Mouse (Mus musculus) cerebellum, adult 11-12 months (tissue): ENCODE results near the gene Nudcd3.

ENCODE experiments used
- DNase-seq: peaks from one replicate; pipeline ENCODE4 v3.0.0; 2022

Nudcd3 gene

DNA sequence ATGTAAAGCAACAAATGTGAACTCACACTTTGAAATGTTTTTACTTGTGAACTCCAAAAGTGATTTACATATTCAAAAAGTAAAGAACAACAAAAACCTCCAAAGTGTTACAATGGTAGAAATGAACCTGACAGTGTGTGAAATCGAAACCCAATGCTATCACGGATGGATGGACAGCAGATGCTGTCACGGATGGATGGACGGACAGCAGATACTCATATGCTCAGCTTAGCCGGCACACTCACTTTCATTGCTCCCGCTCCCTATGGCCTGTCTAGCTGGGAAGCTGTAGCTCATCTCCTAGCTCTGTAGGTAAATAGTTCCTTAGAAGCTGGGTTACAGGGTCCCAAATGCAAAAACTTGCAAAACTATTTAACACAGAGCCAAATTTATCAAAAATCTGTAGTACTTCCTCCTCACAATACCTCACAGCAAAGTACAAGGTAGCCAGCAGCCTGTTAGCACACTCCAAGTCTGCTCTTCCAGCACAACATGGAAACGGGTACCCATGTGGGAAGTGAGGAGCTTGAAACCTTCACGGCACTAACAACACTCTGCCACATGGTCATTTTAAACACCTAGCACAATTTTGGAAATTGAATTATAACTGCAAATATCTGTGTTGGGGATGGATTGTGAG lies 22.3 kb downstream of the Nudcd3 start:
- no peak for DNase-seq

DNA sequence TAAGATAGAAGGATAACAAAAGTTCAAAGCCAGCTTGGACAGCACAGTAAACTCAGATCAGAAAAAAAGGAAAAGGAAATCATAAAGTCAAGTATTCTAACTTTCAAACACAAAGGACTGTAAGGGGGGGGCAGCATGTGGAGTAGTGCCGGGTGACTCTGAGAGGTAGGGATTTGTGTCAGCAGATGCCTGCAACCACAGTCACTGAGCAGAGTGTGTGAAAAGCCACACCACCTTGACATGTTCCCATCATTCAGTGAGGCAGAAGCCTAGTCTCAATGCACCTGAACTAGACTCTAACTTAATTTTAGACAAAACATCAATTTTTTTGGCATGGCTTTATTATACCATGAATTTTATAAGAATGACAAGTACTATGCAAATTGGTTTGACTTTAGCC lies 24.7 kb downstream of the Nudcd3 start:
- DNase-seq, result no peak

DNA sequence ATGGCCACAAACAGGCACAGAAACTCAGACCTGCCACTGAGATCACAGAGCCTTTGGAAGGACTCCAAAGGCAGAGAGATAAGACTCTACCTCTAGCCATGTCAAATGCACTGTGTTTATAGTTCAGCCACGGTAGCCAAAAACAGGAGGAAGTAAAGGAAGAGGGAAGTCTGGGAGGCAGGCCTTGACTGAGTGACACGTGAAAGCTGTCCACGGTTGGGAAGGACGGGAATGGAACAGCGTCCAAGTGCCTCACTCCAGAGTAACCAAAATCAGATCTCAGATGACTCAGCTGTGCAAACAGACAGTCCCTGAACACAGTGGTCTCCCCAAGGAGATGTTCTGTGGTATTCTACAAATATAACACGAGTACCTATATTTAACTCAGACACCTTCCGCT lies 25.5 kb downstream of the Nudcd3 start:
- DNase-seq, result no peak

DNA sequence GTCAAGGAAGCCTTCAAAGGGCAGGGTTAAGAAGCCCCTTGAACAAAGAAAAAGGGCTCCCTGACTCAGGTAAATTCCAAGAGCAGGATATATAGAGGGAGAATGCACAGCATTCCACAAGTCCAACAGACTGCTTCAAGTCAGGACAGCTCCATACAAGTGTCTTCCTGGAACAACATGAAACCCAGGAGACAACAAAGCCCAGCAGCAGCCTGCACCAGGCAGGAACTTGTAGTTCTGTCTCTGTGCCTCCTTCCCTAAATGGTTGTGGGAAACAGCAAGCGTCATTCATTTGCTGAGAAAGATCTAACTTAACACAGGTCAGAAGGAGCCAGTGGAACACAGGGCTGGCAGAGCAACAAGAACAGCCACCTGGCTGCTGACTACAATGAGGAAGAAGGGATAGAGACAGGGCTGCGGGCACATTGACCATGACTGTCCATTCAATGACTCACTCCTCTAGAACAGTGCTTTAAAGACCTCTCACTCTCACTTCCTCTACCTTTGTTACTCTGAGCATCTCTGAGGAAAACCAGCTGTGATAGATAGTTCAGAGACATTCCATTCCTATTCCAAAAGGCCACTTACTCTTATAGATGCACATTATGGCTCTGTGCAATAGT lies 31.1 kb downstream of the Nudcd3 start:
- no peak for DNase-seq

DNA sequence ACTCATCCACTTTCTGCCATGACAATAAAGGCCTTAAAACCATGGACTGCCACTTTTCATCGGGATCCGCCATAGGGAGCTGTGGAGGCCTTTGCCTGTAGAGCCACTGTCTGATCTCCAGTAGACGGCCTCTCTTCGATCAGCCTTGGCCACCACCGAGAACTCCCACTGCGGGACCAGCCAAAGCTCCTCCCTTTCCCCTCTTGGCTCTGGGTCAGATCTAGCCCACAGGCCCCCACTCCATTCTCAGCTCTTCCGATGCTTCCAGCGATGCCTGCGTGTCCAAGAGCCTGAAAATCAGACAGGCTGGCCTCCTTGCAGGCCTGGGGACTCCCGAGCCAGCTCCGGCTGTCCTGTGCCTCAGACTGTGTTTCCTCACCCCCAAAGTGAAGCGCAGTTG lies 33.9 kb downstream of the Nudcd3 start:
- DNase-seq, result peak; percentile 18

DNA sequence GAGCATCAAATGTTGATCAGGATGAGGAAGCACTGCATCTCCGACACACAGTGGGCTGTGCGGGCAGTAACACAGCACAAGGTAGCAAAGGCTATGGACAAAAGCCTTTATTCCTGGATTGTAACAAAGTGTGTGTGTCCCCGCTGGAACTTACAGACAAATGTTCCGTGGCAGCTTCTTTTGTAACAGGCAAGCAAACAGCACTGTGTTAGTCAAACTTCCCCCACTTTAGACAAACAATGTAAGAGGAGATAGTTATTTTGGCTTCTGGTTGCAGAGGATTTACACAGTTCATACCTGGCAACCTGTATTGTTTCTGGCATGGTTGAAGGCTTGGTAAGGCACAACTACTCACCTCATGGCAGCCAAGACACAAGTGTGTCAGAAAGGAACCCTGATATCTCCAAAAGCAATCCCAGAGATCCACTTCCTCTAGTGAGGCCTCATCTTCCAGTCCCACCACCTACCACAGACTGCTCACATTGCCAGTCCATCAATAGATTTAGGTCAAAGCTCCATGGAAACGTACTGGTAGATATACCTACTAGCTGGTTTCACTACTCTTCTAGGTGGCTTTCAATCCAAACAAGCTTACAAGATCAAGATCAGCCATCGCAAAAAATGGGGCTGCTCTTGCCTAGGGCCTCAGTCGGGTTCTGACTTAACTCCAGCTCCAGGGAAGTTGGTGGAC lies 34.7 kb downstream of the Nudcd3 start:
- DNase-seq, result no peak

DNA sequence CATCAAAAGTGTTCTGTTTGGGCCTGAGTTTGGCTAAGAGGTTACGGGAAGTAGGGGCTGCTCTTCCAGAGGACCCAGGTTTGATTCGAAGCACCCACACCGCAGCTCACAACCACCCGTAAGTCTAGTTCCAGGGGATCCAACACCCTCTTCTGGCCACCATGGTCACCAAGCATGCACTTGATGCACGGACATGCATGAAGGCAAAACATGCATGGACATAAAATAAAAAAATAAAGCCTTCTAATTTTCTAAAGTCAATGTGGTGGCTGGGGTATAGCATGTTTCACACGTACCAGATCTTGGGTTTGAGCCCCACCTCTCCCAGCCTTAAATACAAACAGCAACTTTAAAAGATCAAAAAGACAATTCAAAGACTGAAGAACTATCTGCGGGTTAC lies 35.4 kb downstream of the Nudcd3 start:
- DNase-seq, result no peak

DNA sequence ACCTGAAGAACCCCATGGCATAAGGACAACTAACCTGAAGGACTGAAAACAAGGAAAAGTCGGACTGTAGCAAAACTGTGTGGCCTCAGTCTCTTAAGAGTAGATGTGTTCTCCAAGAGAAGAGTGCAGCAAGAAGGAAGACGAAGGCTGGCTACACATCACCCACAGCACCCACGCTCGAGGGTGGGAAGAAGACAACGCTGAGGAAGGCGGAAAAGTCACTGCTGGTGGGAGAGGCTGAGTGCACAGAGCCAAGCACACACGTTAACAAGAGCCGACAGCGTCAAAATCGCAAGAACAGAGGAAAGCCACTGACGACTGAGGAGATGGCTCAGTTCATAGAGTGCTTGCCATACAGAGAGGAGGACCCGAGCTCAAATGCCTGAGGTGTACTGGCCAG lies 36.5 kb downstream of the Nudcd3 start:
- DNase-seq, result peak; percentile 12

DNA sequence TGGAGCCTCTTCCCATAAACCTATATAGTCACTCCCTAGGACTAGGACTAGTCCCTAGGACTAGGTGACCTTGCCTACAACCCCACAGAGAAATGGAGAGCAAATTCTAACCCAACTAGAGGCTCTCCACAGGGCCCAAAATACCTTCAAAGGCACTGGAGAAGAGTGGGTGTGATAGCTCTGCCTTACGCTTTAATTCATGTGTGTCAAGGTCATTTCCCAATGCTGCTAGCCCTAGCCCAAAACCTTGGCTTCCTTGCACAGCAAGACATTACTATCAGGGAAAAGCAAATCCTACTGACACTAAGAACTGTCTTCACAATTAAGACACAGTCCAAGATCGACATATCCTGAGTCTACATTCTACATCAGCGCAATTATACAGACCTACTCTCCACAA lies 37.2 kb downstream of the Nudcd3 start:
- no peak for DNase-seq

DNA sequence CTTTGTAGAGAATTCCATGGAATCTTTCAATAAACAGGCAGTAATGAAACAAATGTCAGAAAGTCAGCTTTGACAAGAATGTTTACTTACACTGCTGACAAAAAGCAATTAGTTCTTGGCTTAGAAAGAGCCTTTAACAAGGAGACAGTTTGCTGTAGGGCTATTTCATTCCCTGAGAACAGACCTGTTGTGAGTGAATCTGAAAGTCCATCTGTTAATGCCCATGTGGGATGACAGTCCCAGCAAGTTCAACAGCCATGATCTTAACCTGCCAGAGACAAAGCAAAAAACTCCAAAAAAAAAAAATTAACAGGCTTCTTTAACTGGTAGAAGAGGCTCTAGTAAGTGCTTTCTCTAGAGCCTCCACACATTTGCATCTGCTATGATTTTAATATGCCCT lies 38.7 kb downstream of the Nudcd3 start:
- DNase-seq, result peak; percentile 38

DNA sequence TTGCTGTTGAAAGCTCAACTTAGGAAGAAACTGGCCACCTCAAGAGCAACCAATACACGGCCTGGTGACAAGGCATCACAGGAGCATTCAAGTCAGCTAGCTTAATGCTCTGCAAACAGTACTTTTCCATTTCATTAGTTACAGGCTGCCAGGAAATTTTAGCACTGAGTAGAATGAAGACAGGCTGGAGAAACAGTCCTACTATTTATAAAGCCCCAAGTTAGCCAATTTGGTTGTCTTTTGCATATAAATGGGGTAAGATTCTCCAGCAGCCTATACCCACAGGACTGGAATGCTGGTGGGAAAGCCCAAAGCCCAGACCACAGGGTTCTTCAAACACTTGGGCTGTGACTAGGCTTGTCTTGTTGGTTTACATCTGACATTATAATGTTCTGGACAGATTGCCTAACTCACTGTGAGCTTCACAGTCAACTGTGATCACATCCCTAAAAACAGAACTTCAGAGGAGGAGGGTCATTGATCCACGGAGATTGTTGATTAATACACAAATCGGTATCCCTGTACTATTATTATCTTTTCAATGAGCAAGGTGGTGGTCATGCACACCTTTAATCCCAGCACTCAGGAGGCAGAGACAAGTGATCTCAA lies 39.4 kb downstream of the Nudcd3 start:
- no peak for DNase-seq

DNA sequence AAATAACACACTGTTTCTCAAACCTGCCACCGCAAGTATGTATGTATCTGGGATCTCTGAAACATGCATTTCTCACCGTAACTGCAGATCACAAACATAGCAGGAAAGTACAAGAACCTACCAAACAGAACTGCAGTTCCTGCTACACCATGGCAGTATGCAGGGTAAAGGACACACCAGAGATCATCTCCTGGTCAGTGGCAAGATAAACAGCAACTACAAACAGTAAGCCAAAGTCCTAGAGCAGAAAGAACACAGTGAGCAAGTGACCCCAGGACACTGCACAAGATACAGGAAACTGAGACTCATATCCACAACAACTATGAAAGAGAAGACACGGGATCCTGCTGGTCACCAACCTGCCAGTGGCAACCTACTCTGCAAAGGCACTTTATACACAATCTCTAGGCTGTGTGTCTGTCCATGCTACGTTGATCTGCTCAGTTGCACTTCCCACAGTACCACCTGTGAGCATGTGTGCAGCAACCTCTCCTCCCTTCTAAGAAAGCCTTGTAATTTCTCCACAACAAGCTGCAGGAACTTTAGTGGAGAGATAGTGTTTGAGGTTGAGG lies 40.4 kb downstream of the Nudcd3 start:
- no peak for DNase-seq

DNA sequence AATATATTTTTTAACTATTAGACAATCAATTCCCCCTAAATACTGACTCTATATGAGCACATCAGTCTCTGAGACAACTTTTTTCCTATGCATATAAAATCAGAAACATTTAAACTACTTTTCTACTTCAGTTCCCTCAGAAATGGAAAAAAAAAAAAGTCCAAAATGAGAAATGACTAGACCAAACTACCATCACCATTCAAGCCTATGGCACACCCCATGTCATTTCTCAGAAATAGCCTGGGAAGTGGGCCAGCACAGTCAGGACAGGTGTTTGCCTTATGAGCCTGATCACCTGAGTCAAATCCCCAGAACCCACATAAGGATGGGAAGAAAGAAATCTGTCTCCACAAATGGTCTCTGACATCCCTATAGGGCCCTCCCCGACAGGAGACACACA lies 41.7 kb downstream of the Nudcd3 start:
- DNase-seq, result peak; percentile 18

DNA sequence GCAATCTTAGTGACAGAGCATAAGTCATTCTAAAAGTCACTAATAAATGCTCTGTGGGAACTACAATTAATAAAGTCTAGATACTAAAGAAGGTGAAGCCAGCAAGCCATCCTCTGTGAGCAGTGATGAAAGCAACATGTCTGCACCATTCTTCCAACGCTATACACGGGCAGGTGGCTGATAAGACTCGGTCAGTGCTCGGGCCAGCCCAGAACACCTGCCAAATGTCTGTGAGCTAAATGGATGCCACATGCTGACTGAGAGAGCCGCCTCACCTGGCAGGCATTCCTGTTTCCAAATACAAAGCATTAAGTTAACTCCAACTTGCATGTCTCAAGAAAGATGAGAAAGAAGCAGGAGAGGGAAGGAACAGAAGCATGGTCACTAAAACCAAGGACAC lies 43.1 kb downstream of the Nudcd3 start:
- DNase-seq, result peak; percentile 87

DNA sequence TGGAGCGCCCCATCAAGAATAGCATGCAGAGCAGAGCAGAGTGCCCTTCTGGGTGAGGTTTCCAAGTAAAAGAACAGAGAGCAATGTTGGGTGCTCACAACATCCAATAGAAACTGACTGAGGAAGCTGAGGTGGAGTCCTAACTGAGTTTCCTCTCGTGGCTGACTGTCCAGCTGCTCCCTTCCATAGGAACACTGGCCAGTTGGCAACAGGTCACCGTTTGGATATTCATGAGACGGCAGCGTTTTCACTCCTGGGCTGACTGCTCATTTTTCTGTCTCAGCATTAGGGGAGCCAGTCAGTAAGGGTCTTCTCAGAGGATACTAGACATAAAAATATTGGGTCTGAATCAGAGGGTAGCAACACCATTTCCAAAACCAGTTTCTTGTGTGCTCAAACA lies 43.6 kb downstream of the Nudcd3 start:
- DNase-seq, result peak; percentile 32

DNA sequence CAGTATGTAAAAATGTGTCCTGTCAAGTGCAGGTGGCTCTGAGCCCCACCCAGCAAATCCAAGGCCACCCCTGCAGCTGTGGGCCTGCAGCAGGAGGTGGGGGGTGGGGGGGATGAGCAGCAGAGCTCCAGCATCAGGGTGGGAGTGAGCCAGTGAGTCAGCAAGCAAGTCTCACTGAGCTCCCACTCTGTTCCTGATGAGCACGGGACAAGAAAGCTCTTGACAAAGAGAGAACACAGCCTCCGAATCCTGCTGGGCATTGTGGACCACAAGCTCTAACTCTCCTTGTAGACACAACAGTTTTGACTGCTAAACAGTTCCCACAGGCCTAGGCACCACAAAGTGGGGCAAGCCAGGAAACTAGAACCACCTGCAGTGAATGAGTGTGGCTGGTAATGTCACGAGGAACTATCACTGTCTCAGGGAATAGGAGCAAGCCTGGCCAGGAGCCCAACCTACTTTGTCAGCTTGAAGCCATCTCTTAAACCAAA lies 46.0 kb downstream of the Nudcd3 start:
- peak; percentile 21 for DNase-seq

DNA sequence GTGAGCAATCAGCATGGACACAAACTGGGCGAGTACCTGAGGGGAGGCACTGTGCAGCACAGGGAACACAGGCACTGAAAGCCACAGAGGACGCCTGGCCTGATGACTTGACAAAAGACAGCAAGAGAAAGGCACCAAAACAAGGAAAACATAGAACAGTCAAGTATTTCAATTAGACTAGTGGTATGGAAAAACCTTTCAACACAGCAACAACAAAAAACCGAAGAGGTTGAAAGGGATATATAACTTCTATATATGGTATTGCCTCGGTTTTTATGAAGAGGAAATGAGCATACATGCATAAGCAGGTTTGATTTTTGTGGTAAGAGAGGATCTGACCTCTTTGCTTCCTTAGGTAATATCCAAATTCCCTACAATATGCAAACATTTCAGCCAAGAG lies 47.4 kb downstream of the Nudcd3 start:
- no peak for DNase-seq

DNA sequence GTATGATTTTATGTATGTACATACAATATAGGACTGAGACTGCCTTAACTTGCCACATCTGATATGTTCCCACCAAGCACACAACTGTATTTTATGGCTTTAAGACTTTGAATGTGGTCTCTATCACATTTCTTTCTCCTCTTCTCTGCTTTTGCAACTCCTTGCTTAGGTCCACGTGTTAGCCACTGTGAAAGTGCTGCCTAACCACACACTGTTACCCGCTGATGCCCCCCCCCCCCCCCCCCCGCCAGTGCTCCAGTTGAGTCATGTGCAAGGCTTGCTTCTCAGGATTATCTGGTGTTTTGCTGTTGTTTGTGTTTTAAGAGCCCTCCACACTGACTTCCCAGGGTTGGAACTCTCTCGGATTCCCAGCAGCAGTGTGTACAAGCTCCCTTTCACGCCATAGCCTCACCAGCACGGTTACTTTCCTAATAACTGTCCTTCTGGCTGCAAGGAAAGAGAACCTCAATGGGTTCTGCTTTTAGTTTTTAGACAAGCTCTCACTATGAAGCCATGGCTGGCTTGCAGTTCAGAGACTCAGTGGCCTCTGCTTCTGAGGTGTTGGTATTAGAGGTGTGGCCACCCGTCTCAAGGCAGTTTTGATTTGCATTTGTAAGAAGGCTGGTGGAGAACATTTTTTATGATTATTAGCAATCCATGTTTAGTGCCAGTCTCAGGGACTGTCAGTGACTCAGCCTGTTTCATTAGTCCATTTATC lies 61.8 kb downstream of the Nudcd3 start:
- DNase-seq, result no peak

DNA sequence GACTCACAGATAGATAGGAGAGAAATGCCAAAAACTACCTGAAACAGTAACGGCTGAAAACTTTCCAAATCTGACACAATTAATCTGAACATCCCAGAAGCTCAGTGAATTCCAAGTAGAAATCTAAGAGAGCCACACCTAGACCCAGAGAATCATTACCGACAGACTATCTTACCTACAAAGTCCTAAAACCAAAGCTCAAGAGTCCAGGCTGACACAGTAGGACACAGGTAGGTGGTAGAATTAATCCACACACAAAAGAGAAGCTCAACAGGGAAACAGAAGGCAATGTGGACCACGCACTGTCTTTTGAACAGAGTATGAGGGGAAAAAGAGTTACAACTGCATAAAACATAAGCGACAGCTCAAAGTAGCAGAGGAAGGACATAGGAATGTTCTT lies 67.3 kb downstream of the Nudcd3 start:
- DNase-seq, result no peak

DNA sequence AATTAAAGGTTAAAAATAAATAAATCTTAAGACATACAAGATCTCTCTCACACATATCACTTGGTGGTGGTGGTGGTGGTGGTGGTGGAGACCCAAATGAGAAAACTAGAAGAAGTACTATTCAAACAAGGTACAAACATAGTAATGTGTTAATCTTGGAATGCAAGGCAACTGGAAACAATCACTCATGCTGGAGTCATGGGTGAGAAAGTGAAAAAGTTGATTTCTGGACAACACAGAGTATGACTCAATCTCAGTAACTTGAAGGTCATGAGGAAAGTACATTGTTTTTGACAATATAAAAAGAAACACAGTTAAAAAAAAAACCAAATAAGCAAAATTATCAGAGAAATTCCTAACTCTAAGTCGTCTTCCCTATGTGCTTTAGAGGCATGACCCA lies 69.6 kb downstream of the Nudcd3 start:
- no peak for DNase-seq

DNA sequence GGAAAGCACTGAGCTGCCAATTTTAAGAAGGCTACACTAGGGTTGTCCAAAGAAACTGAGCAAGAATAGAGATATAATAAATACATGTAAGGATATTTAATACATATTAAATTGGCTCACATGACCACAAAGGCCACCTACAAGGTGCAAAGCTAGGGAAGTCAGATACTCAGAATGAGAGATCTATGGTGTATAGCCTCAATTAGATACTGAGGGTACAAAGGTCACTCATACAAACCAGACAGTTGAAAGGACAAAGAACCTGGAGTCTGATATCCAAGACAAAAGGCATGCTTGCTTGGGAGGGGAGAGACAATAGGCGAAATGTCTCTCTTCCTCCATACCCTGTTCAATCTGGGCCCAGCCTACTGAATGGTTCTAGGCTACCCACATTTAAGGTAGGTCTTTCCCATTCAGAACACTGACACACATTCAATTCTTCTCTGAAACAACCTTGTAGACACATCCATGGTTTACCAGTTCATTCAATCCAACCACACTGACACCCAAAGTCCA lies 76.6 kb downstream of the Nudcd3 start:
- no peak for DNase-seq

DNA sequence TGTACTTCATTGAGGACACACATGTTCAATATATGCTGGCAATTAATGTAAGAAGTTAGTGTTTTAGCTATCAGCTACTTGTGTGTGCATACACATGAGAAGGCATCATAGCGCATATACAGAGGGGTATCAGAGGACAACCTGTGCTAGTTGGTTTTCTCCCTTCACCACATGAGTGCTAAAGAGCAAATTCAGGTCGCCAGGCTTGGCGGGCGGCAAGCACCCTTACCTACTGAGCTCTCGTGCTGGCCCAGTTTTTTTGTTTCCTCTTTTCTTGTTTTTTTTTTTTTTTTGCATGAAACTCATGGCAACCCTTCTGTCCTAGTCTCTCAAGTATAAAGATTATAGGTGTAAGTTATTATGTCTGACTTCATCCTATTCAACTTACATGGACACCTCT lies 77.6 kb downstream of the Nudcd3 start:
- no peak for DNase-seq

DNA sequence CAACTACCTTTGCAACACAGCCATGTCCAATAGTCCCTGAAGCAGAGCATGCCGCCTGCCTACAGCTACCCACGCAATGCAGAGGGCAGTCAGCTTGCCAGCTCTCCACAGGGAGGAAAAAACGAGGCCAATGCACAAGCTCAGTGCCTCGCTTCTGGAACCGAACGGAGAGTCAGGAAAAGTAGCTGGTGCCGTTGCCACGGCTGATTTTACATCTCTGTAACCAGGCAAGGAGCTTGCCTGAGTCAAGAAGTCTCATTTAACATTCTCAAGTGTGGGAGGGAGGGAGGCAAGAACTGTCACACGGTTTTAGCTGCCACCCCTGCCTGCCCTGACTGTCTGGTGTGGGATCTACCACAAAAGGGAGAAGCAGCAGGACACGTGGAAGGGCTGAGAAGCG lies 79.6 kb downstream of the Nudcd3 start:
- peak; percentile 97 for DNase-seq
